Mouse (Mus musculus): ENCODE measurements around the gene Ttc7b. TPM values are rescaled to one million over a fixed set of nuclear protein-coding genes. Genes with fewer than 3 reads are reported as not detected.

Gene Ttc7b
- polyA plus RNA-seq, 1 experiment from 2014 or later, result 8.5 TPM

GRCm38 (mm10) chr12:100489799-100490198 lies 30.8 kb downstream of the Ttc7b start:
- Histone ChIP-seq H3K27ac (replicated peaks; ENCODE audit: low read depth, low read length) (no peak overlapping the region), H3K27me3 (ENCODE audit: control insufficient read depth, insufficient read depth, low read length) (no peaks in the 10 kb centered on the region), H3K4me3 (replicated peaks; ENCODE audit: low read depth, low read length) (no peak overlapping the region), H3K4me2 (ENCODE audit: low read length) (no peak overlapping the region), H3K36me3 (ENCODE audit: control insufficient read depth, insufficient read depth, low read length) (peaks cover 35% of the 10 kb centered on the region), H3K9ac (replicated peaks; ENCODE audit: low read length) (no peak overlapping the region), H3K9me3 (ENCODE audit: control insufficient read depth, low read length) (no peaks in the 10 kb centered on the region), H3K4me1 (ENCODE audit: control insufficient read depth, insufficient read depth, low read length) (no peaks in the 10 kb centered on the region)
- 89% methylated on average over 7 of the region's 7 CpGs for WGBS
- DNase-seq (no peak), ATAC-seq (ENCODE audit: low FRiP score, low TSS enrichment) (no peak)

GRCm38 (mm10) chr12:100488368-100488767 lies 32.3 kb downstream of the Ttc7b start:
- Histone ChIP-seq H3K4me3 (replicated peaks; ENCODE audit: low read depth, low read length) (no peak overlapping the region), H3K4me2 (ENCODE audit: low read length) (no peak overlapping the region), H3K9me3 (ENCODE audit: control insufficient read depth, low read length) (no peaks in the 10 kb centered on the region), H3K27me3 (ENCODE audit: control insufficient read depth, insufficient read depth, low read length) (no peaks in the 10 kb centered on the region), H3K27ac (replicated peaks; ENCODE audit: low read depth, low read length) (no peak overlapping the region), H3K9ac (replicated peaks; ENCODE audit: low read length) (no peak overlapping the region), H3K4me1 (ENCODE audit: control insufficient read depth, insufficient read depth, low read length) (no peaks in the 10 kb centered on the region), H3K36me3 (ENCODE audit: control insufficient read depth, insufficient read depth, low read length) (peaks cover 25% of the 10 kb centered on the region)
- DNase-seq (no peak), ATAC-seq (ENCODE audit: low FRiP score, low TSS enrichment) (no peak)
- WGBS, result 95% methylated on average over 5 of the region's 5 CpGs

DNA sequence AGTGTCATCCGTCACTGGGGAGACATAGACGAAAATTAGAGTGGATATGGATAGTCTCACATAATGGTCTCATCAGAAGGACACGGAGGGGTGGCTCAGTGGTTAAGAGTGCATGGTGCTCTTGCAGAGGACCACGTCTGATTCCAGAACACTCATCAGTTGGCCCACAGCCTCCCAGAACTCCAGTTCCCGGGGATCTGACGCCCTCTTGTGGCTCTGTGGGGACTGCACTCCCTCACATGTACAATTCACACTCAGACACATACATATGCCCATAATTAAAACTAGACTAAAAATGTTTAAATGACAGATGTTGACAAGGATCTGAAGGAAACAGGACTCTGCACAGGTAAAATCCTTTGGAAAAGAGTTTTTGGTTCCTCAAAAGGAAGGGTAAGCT lies 34.4 kb downstream of the Ttc7b start:
- no peaks in the 10 kb centered on the region for H3K9me3 ChIP-seq (ENCODE audit: control insufficient read depth, low read length)
- H3K27ac ChIP-seq (replicated peaks; ENCODE audit: low read depth, low read length), result no peak overlapping the region
- no peaks in the 10 kb centered on the region for H3K4me1 ChIP-seq (ENCODE audit: control insufficient read depth, insufficient read depth, low read length)
- H3K4me3 ChIP-seq (replicated peaks; ENCODE audit: low read depth, low read length), result no peak overlapping the region
- DNase-seq (no peak), ATAC-seq (ENCODE audit: low FRiP score, low TSS enrichment) (no peak)
- H3K4me2 ChIP-seq (ENCODE audit: low read length), result no peak overlapping the region
- H3K9ac ChIP-seq (replicated peaks; ENCODE audit: low read length), result no peak overlapping the region
- WGBS, result 71% methylated on average over 6 of the region's 6 CpGs
- H3K27me3 ChIP-seq (ENCODE audit: control insufficient read depth, insufficient read depth, low read length), result no peaks in the 10 kb centered on the region
- H3K36me3 ChIP-seq (ENCODE audit: control insufficient read depth, insufficient read depth, low read length), result peaks cover 9% of the 10 kb centered on the region

DNA sequence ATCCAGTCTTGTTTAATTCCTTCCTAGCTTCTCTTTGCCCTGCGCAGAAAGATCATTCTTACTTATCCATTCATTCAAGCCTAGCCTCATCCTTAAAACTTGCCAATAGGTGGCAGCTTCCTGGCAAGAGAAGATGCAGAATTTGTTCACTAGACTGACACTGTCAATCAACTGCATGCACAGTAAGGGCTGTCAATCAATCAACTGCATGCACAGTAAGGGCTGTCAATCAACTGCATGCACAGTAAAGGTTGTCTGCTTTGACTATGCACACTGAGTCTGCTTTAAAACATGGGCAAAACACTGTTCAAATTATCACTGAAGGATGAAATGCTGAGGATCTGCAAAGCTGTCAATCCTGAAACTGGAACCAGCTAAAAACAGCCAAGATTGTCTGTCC lies 37.6 kb downstream of the Ttc7b start:
- DNase-seq (no peak), ATAC-seq (ENCODE audit: low FRiP score, low TSS enrichment) (no peak)
- Histone ChIP-seq H3K36me3 (ENCODE audit: control insufficient read depth, insufficient read depth, low read length) (no peaks in the 10 kb centered on the region; the same call in 1 of the 2 replicates), H3K27ac (replicated peaks; ENCODE audit: low read depth, low read length) (no peak overlapping the region), H3K4me2 (ENCODE audit: low read length) (no peak overlapping the region), H3K4me1 (ENCODE audit: control insufficient read depth, insufficient read depth, low read length) (no peaks in the 10 kb centered on the region), H3K9ac (replicated peaks; ENCODE audit: low read length) (no peak overlapping the region), H3K4me3 (replicated peaks; ENCODE audit: low read depth, low read length) (no peak overlapping the region), H3K9me3 (ENCODE audit: control insufficient read depth, low read length) (no peaks in the 10 kb centered on the region), H3K27me3 (ENCODE audit: control insufficient read depth, insufficient read depth, low read length) (no peaks in the 10 kb centered on the region)
- 64% methylated on average over 1 of the region's 1 CpGs for WGBS

DNA sequence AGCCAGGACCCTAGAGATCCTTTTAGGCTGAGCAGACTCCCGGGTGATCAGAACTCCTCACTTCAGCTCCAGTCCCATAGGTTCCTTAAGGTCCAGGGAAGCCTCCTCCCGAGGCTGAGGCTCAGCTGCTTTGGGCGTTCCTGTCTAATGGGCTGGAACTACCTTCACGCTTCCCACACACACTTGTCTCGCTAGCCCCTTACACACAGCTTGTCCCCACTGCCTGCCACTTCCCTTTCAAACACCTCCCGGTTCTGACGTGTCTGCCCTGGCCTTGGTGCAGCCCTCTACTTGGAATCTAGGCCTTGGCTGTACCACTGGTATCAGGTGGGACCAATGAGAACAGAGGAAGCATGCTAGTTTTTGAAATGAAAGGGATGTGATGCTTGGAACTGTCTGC lies 38.4 kb downstream of the Ttc7b start:
- H3K9ac ChIP-seq (replicated peaks; ENCODE audit: low read length), result no peak overlapping the region
- H3K36me3 ChIP-seq (ENCODE audit: control insufficient read depth, insufficient read depth, low read length), result no peaks in the 10 kb centered on the region; the same call in 1 of the 2 replicates
- 62% methylated on average over 7 of the region's 7 CpGs for WGBS
- H3K27me3 ChIP-seq (ENCODE audit: control insufficient read depth, insufficient read depth, low read length), result no peaks in the 10 kb centered on the region
- H3K4me3 ChIP-seq (replicated peaks; ENCODE audit: low read depth, low read length), result no peak overlapping the region
- no peak overlapping the region for H3K27ac ChIP-seq (replicated peaks; ENCODE audit: low read depth, low read length)
- no peaks in the 10 kb centered on the region for H3K4me1 ChIP-seq (ENCODE audit: control insufficient read depth, insufficient read depth, low read length)
- H3K9me3 ChIP-seq (ENCODE audit: control insufficient read depth, low read length), result no peaks in the 10 kb centered on the region
- no peak for DNase-seq
- no peak for ATAC-seq (ENCODE audit: low FRiP score, low TSS enrichment)
- H3K4me2 ChIP-seq (ENCODE audit: low read length), result no peak overlapping the region

GRCm38 (mm10) chr12:100481443-100482026 lies 39.1 kb downstream of the Ttc7b start:
- Histone ChIP-seq H3K4me2 (ENCODE audit: low read length) (no peak overlapping the region), H3K4me3 (replicated peaks; ENCODE audit: low read depth, low read length) (no peak overlapping the region), H3K27me3 (ENCODE audit: control insufficient read depth, insufficient read depth, low read length) (no peaks in the 10 kb centered on the region), H3K27ac (replicated peaks; ENCODE audit: low read depth, low read length) (no peak overlapping the region), H3K9ac (replicated peaks; ENCODE audit: low read length) (no peak overlapping the region), H3K9me3 (ENCODE audit: control insufficient read depth, low read length) (no peaks in the 10 kb centered on the region), H3K36me3 (ENCODE audit: control insufficient read depth, insufficient read depth, low read length) (no peaks in the 10 kb centered on the region; the same call in 1 of the 2 replicates), H3K4me1 (ENCODE audit: control insufficient read depth, insufficient read depth, low read length) (no peaks in the 10 kb centered on the region)
- 66% methylated on average over 8 of the region's 8 CpGs for WGBS
- DNase-seq, result no peak
- no peak; the same call in 1 of the 2 replicates for ATAC-seq (ENCODE audit: low FRiP score, low TSS enrichment)

DNA sequence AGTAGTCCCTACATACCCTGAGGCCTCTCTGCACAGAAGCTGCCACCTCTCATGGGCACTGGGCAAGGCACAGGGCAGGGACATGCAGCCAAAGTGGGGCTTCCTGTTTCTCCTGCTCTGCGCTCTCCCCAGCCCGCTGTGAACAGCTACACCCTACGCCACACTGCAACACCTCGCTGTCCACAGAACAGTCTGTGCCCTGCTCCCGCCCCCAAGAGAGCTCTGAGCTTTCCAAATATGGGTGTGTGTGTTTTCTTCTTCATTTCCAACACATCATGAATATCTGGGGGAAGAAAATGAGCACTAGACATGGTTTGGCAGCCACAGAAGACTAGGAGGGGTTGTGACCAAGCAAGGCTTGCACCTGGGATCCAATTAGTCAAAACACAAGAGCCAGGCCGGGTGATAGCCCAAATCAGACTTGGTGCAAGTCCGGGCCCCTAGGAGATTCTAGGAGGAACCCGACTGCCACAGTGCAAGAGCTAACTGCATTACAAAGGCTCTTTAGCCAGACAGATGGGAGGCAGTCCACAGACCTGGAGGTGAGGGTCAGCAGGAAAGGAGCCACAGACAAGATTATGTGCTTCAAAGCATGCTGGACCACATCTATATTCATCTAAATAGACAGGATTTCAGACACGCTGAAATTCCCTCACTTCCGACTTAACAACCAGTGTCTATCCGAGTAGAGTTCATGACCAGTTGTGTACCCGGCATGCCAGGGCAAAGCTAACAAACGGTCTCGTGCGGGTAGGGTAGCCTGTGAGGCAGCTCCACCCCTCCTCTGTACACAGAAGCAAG lies 39.8 kb downstream of the Ttc7b start:
- no peak overlapping the region for H3K4me3 ChIP-seq (replicated peaks; ENCODE audit: low read depth, low read length)
- no peaks in the 10 kb centered on the region for H3K9me3 ChIP-seq (ENCODE audit: control insufficient read depth, low read length)
- H3K27me3 ChIP-seq (ENCODE audit: control insufficient read depth, insufficient read depth, low read length), result no peaks in the 10 kb centered on the region
- no peak overlapping the region for H3K4me2 ChIP-seq (ENCODE audit: low read length)
- DNase-seq (no peak), ATAC-seq (ENCODE audit: low FRiP score, low TSS enrichment) (no peak)
- H3K36me3 ChIP-seq (ENCODE audit: control insufficient read depth, insufficient read depth, low read length), result no peaks in the 10 kb centered on the region; the same call in 1 of the 2 replicates
- WGBS, result 90% methylated on average over 15 of the region's 15 CpGs
- H3K27ac ChIP-seq (replicated peaks; ENCODE audit: low read depth, low read length), result no peak overlapping the region
- no peak overlapping the region for H3K9ac ChIP-seq (replicated peaks; ENCODE audit: low read length)
- no peaks in the 10 kb centered on the region for H3K4me1 ChIP-seq (ENCODE audit: control insufficient read depth, insufficient read depth, low read length)

DNA sequence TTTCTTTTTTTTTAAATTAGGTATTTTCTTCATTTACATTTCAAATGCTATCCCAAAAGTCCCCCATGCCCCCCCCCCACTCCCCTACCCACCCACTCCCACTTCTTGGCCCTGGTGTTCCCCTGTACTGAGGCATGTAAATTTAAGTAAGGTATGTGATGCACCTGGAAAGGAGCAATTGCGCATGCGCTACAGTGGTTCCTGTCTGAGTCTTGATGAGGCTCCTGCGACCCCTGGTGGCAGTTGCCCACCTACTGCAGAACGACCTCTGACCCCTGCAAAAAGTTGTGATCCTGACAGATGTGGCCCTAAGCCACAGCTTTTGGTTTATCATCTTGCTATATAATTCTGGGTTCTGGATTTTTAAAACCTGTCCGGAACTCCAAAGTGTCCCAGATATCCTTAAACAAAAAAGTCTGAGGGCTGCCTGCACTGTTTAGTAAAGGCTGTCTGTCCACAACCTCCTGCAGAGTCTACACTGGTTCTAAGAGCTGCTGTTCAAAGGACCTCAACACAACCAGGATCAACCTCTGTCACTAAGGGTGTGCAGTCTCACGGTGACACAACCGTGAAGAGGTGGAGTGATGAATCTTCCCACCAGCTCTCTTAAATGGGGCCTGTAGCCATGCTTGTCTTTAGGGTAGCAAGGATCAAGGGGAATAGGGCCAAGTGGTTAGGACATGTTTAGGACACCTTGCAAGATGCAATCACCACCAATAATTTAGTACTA lies 40.6 kb downstream of the Ttc7b start:
- ATAC-seq (ENCODE audit: low FRiP score, low TSS enrichment) (peak; percentile 37; the same call in 1 of the 2 replicates), DNase-seq (peak; percentile 94)
- H3K4me2 ChIP-seq (ENCODE audit: low read length), result no peak overlapping the region
- H3K4me1 ChIP-seq (ENCODE audit: control insufficient read depth, insufficient read depth, low read length), result no peaks in the 10 kb centered on the region
- H3K27me3 ChIP-seq (ENCODE audit: control insufficient read depth, insufficient read depth, low read length), result no peaks in the 10 kb centered on the region
- no peak overlapping the region for H3K4me3 ChIP-seq (replicated peaks; ENCODE audit: low read depth, low read length)
- no peaks in the 10 kb centered on the region; the same call in 1 of the 2 replicates for H3K36me3 ChIP-seq (ENCODE audit: control insufficient read depth, insufficient read depth, low read length)
- no peaks in the 10 kb centered on the region for H3K9me3 ChIP-seq (ENCODE audit: control insufficient read depth, low read length)
- H3K27ac ChIP-seq (replicated peaks; ENCODE audit: low read depth, low read length), result no peak overlapping the region
- no peak overlapping the region for H3K9ac ChIP-seq (replicated peaks; ENCODE audit: low read length)
- WGBS, result 33% methylated on average over 7 of the region's 7 CpGs

Data from midbrain, embryonic 14.5 days (tissue).